Mouse (Mus musculus): ENCODE results near the gene Slc36a4. TPM values are rescaled to one million over a fixed set of nuclear protein-coding genes. Genes with fewer than 3 reads are reported as not detected.

Gene Slc36a4
- total and polyA plus RNA-seq, 3 experiments: 3.3 to 7.4 (median 6.9) TPM

GRCm38 (mm10) chr9:15741931-15742330 lies 32.4 kb downstream of the Slc36a4 start:
- TF ChIP-seq EP300 (IDR thresholded peaks at IDR 0.05; ENCODE audit: insufficient read depth, low read depth, low read length) (no peak), POLR2A (IDR thresholded peaks at IDR 0.05; ENCODE audit: insufficient read depth, low read depth, low read length) (no peak), CTCF (IDR thresholded peaks at IDR 0.05) (no peak)
- no peak overlapping the region for H3K27ac ChIP-seq
- H3K9ac ChIP-seq (ENCODE audit: low read depth, low read length): no peak overlapping the region
- DNase-seq: no peak
- intact Hi-C loops (cut with DNase I): no loop called here
- H3K79me2 ChIP-seq (replicated peaks; ENCODE audit: control insufficient read depth, insufficient read depth, low read length): no peaks in the 10 kb centered on the region
- H3K27me3 ChIP-seq (ENCODE audit: control insufficient read depth, insufficient read depth, low read length): no peaks in the 10 kb centered on the region
- WGBS: 76% methylated on average over 6 of the region's 6 CpGs
- no peaks in the 10 kb centered on the region for H3K4me1 ChIP-seq (ENCODE audit: control insufficient read depth, insufficient read depth, low read length)
- no peak overlapping the region for H3K4me3 ChIP-seq
- no peaks in the 10 kb centered on the region for H3K36me3 ChIP-seq (ENCODE audit: control insufficient read depth, insufficient read depth, low read length)

- Histone ChIP-seq H3K27ac (no peak overlapping the region), H3K4me1 (ENCODE audit: control insufficient read depth, insufficient read depth, low read length) (no peaks in the 10 kb centered on the region), H3K36me3 (ENCODE audit: control insufficient read depth, insufficient read depth, low read length) (no peaks in the 10 kb centered on the region), H3K79me2 (replicated peaks; ENCODE audit: control insufficient read depth, insufficient read depth, low read length) (no peaks in the 10 kb centered on the region), H3K9ac (ENCODE audit: low read depth, low read length) (no peak overlapping the region), H3K4me3 (no peak overlapping the region), H3K27me3 (ENCODE audit: control insufficient read depth, insufficient read depth, low read length) (no peaks in the 10 kb centered on the region)
- TF ChIP-seq EP300 (IDR thresholded peaks at IDR 0.05; ENCODE audit: insufficient read depth, low read depth, low read length): no peak
- no peak for TF ChIP-seq POLR2A (IDR thresholded peaks at IDR 0.05; ENCODE audit: insufficient read depth, low read depth, low read length)
- TF ChIP-seq CTCF (IDR thresholded peaks at IDR 0.05): no peak
- DNase-seq: no peak
- 77% methylated on average over 2 of the region's 2 CpGs for WGBS
- intact Hi-C loops (cut with DNase I): no loop called here
Measured at GRCm38 (mm10) chr9:15745985-15746607, 36.6 kb downstream of the Slc36a4 start.

- no peak for DNase-seq
- intact Hi-C loops (cut with DNase I): no loop called here
- Histone ChIP-seq H3K4me1 (ENCODE audit: control insufficient read depth, insufficient read depth, low read length) (no peaks in the 10 kb centered on the region), H3K4me3 (no peak overlapping the region), H3K79me2 (replicated peaks; ENCODE audit: control insufficient read depth, insufficient read depth, low read length) (no peaks in the 10 kb centered on the region), H3K9ac (ENCODE audit: low read depth, low read length) (no peak overlapping the region), H3K36me3 (ENCODE audit: control insufficient read depth, insufficient read depth, low read length) (no peaks in the 10 kb centered on the region), H3K27ac (no peak overlapping the region), H3K27me3 (ENCODE audit: control insufficient read depth, insufficient read depth, low read length) (no peaks in the 10 kb centered on the region)
- TF ChIP-seq POLR2A (IDR thresholded peaks at IDR 0.05; ENCODE audit: insufficient read depth, low read depth, low read length) (no peak), EP300 (IDR thresholded peaks at IDR 0.05; ENCODE audit: insufficient read depth, low read depth, low read length) (no peak), CTCF (IDR thresholded peaks at IDR 0.05) (no peak)
- 76% methylated on average over 7 of the region's 7 CpGs for WGBS
Measured at GRCm38 (mm10) chr9:15746636-15747035, 37.1 kb downstream of the Slc36a4 start.

GRCm38 (mm10) chr9:15748383-15748782 lies 38.8 kb downstream of the Slc36a4 start:
- Histone ChIP-seq H3K27ac (no peak overlapping the region), H3K36me3 (ENCODE audit: control insufficient read depth, insufficient read depth, low read length) (no peaks in the 10 kb centered on the region), H3K27me3 (ENCODE audit: control insufficient read depth, insufficient read depth, low read length) (no peaks in the 10 kb centered on the region), H3K4me3 (no peak overlapping the region), H3K4me1 (ENCODE audit: control insufficient read depth, insufficient read depth, low read length) (no peaks in the 10 kb centered on the region), H3K9ac (ENCODE audit: low read depth, low read length) (no peak overlapping the region), H3K79me2 (replicated peaks; ENCODE audit: control insufficient read depth, insufficient read depth, low read length) (no peaks in the 10 kb centered on the region)
- intact Hi-C loops (cut with DNase I): no loop called here
- no peak for TF ChIP-seq EP300 (IDR thresholded peaks at IDR 0.05; ENCODE audit: insufficient read depth, low read depth, low read length)
- TF ChIP-seq POLR2A (IDR thresholded peaks at IDR 0.05; ENCODE audit: insufficient read depth, low read depth, low read length): no peak
- no peak for TF ChIP-seq CTCF (IDR thresholded peaks at IDR 0.05)
- whole genome bisulfite sequencing: 40% methylated on average over 5 of the region's 5 CpGs
- DNase-seq: no peak

GRCm38 (mm10) chr9:15759318-15759717 lies 49.8 kb downstream of the Slc36a4 start:
- intact Hi-C loops (cut with DNase I): no loop called here
- no peaks in the 10 kb centered on the region for H3K4me1 ChIP-seq (ENCODE audit: control insufficient read depth, insufficient read depth, low read length)

GRCm38 (mm10) chr9:15766379-15766778 lies 56.8 kb downstream of the Slc36a4 start:
- no peaks in the 10 kb centered on the region for H3K79me2 ChIP-seq (replicated peaks; ENCODE audit: control insufficient read depth, insufficient read depth, low read length)
- DNase-seq: no peak
- TF ChIP-seq CTCF (IDR thresholded peaks at IDR 0.05): no peak
- TF ChIP-seq EP300 (IDR thresholded peaks at IDR 0.05; ENCODE audit: insufficient read depth, low read depth, low read length): no peak
- WGBS: 81% methylated on average over 5 of the region's 5 CpGs
- H3K27ac ChIP-seq: no peak overlapping the region
- H3K27me3 ChIP-seq (ENCODE audit: control insufficient read depth, insufficient read depth, low read length): no peaks in the 10 kb centered on the region
- H3K4me3 ChIP-seq: no peak overlapping the region
- H3K36me3 ChIP-seq (ENCODE audit: control insufficient read depth, insufficient read depth, low read length): no peaks in the 10 kb centered on the region
- no peaks in the 10 kb centered on the region for H3K4me1 ChIP-seq (ENCODE audit: control insufficient read depth, insufficient read depth, low read length)
- no peak overlapping the region for H3K9ac ChIP-seq (ENCODE audit: low read depth, low read length)
- intact Hi-C loops (cut with DNase I): no loop called here

More at GRCm38 (mm10) chr9:15759318-15759717, 49.8 kb downstream of the Slc36a4 start:
- H3K4me3 ChIP-seq: no peak overlapping the region
- no peak overlapping the region for H3K9ac ChIP-seq (ENCODE audit: low read depth, low read length)
- TF ChIP-seq POLR2A (IDR thresholded peaks at IDR 0.05; ENCODE audit: insufficient read depth, low read depth, low read length) (no peak), CTCF (IDR thresholded peaks at IDR 0.05) (no peak), EP300 (IDR thresholded peaks at IDR 0.05; ENCODE audit: insufficient read depth, low read depth, low read length) (no peak)
- no peaks in the 10 kb centered on the region for H3K79me2 ChIP-seq (replicated peaks; ENCODE audit: control insufficient read depth, insufficient read depth, low read length)
- DNase-seq: no peak
- no peaks in the 10 kb centered on the region; the same call in 1 of the 2 replicates for H3K27me3 ChIP-seq (ENCODE audit: control insufficient read depth, insufficient read depth, low read length)
- H3K27ac ChIP-seq: no peak overlapping the region
- H3K36me3 ChIP-seq (ENCODE audit: control insufficient read depth, insufficient read depth, low read length): no peaks in the 10 kb centered on the region

Data from heart, adult 2 months (tissue).